Mouse (Mus musculus) stomach, embryonic 14.5 days (tissue): ENCODE data around the gene Efna5. TPM values are rescaled to one million over a fixed set of nuclear protein-coding genes. Genes with fewer than 3 reads are reported as not detected.

Source experiments
- ATAC-seq: fragments of 200-750 bp; cut with Nextera tagmentation; 2 replicates; pipeline ENCODE4 v1.8.0; 2017; ENCODE audit warnings: low read depth, moderate TSS enrichment; ENCODE audit not compliant: insufficient number of reproducible peaks, insufficient read depth, low FRiP score
- H3K27ac ChIP-seq: fragments of 300-500 bp; sonication (generic); 2 replicates; pipeline ENCODE4 v1.5.1; 2014; ENCODE audit warnings: mild to moderate bottlenecking, low read length, moderate library complexity, mixed read lengths
- H3K27me3 ChIP-seq: fragments of 300-500 bp; sonication (generic); 2 replicates; pipeline ENCODE4 v1.6.1; 2014; ENCODE audit warnings: low read length, control low read depth, mixed read lengths; ENCODE audit not compliant: control insufficient read depth, insufficient read depth
- H3K36me3 ChIP-seq: fragments of 300-500 bp; sonication (generic); 2 replicates; pipeline ENCODE4 v1.6.1; 2014; ENCODE audit warnings: mild to moderate bottlenecking, control low read depth, low read length, moderate library complexity, mixed read lengths; ENCODE audit not compliant: control insufficient read depth, insufficient read depth
- H3K4me1 ChIP-seq: fragments of 300-500 bp; sonication (generic); 2 replicates; pipeline ENCODE4 v1.6.1; 2014; ENCODE audit warnings: low read length, control low read depth, mixed read lengths; ENCODE audit not compliant: control insufficient read depth, insufficient read depth
- H3K4me2 ChIP-seq: fragments of 300-500 bp; sonication (generic); replicated peaks from 2 replicates; pipeline ENCODE4 v1.6.1; 2014; ENCODE audit warnings: low read depth, low read length, control low read depth
- H3K4me3 ChIP-seq: fragments of 300-500 bp; sonication (generic); 2 replicates; pipeline ENCODE4 v1.5.1; 2014; ENCODE audit warnings: low read depth, low read length, control low read depth
- H3K9ac ChIP-seq: fragments of 300-500 bp; sonication (generic); replicated peaks from 2 replicates; pipeline ENCODE4 v1.6.1; 2014; ENCODE audit warnings: low read depth, mild to moderate bottlenecking, control low read depth, low read length, moderate library complexity, mixed read lengths
- H3K9me3 ChIP-seq: fragments of 300-500 bp; sonication (generic); 2 replicates; pipeline ENCODE4 v1.6.1; 2016; ENCODE audit warnings: low read depth, low read length, control low read depth; ENCODE audit not compliant: control insufficient read depth
- WGBS: fragments of 180-500 bp; shearing (Covaris S2); extraction: QIAGEN DNeasy Blood & Tissue Kit; methylation state at CpG from one replicate; pipeline ENCODE4 v1.1.7; 2014; 5-methylcytosine and 5-hydroxymethylcytosine counted together
- polyA plus RNA-seq: library from polyadenylated mRNA; unstranded; fragments of >200 nt; fragmentation: Nextera tagmentation; extraction: Ambion mirVana; gene quantifications from 2 replicates; pipeline ENCODE4 v1.2.1, GENCODE M21; 2014

Efna5 gene
- polyA plus RNA-seq, 1 experiment from 2014 or later = 58.6 TPM

- Histone ChIP-seq H3K9ac (no peak overlapping the region), H3K4me2 (no peak overlapping the region), H3K9me3 (no peaks in the 10 kb centered on the region), H3K27me3 (no peaks in the 10 kb centered on the region), H3K4me1 (no peaks in the 10 kb centered on the region; the same call in 1 of the 2 replicates), H3K36me3 (no peaks in the 10 kb centered on the region), H3K4me3 (no peak overlapping the region), H3K27ac (no peak overlapping the region)
- ATAC-seq = no peak
- 36% methylated on average over 4 of the region's 4 CpGs for WGBS
These were observed 313.1 kb downstream of the Efna5 start for GRCm38 (mm10) chr17:62568019-62568418.

GRCm38 (mm10) chr17:62565632-62566031, 315.5 kb downstream of the Efna5 start:
- Histone ChIP-seq H3K27me3 (no peaks in the 10 kb centered on the region), H3K9ac (no peak overlapping the region), H3K4me3 (no peak overlapping the region), H3K4me1 (no peaks in the 10 kb centered on the region; the same call in 1 of the 2 replicates), H3K27ac (no peak overlapping the region), H3K9me3 (no peaks in the 10 kb centered on the region), H3K4me2 (no peak overlapping the region), H3K36me3 (no peaks in the 10 kb centered on the region)
- whole genome bisulfite sequencing = 54% methylated on average over 1 of the region's 1 CpGs
- ATAC-seq = no peak

GRCm38 (mm10) chr17:62562439-62562838, 318.7 kb downstream of the Efna5 start:
- Histone ChIP-seq H3K9ac (no peak overlapping the region), H3K9me3 (no peaks in the 10 kb centered on the region), H3K4me2 (no peak overlapping the region), H3K4me3 (no peak overlapping the region), H3K27ac (no peak overlapping the region), H3K36me3 (no peaks in the 10 kb centered on the region), H3K4me1 (no peaks in the 10 kb centered on the region), H3K27me3 (no peaks in the 10 kb centered on the region)
- no peak for ATAC-seq
- 49% methylated on average over 7 of the region's 7 CpGs for WGBS

- Histone ChIP-seq H3K9me3 (no peaks in the 10 kb centered on the region), H3K4me2 (no peak overlapping the region), H3K4me1 (no peaks in the 10 kb centered on the region), H3K27me3 (no peaks in the 10 kb centered on the region), H3K27ac (no peak overlapping the region), H3K36me3 (no peaks in the 10 kb centered on the region), H3K4me3 (no peak overlapping the region), H3K9ac (no peak overlapping the region)
- 69% methylated on average over 6 of the region's 6 CpGs for WGBS
- no peak for ATAC-seq
These were observed 323.9 kb downstream of the Efna5 start for GRCm38 (mm10) chr17:62557215-62557614.
